Mouse (Mus musculus): ENCODE measurements at regions not wholly inside any gene's neighbourhood (a gene's known extent, or its start where the extent isn't known, plus 50 kb on each side); places are given as distances from the start of the nearest gene placed in this dataset.

- TF ChIP-seq GATA1 (IDR thresholded peaks at IDR 0.05; ENCODE audit: borderline replicate concordance, low read length) (no peak), FLI1 (IDR thresholded peaks at IDR 0.05; ENCODE audit: low read length) (no peak)
Observed at GRCm38 (mm10) chr5:4696701-4697100, 61.1 kb downstream of the Fzd1 start.
